Mouse (Mus musculus) left cerebral cortex, postnatal 14 days (tissue): ENCODE results near the gene Olig2. TPM values are rescaled to one million over a fixed set of nuclear protein-coding genes. Genes with fewer than 3 reads are reported as not detected.

ENCODE experiments used
- DNase-seq, 2 experiments: peaks; one replicate each; pipeline ENCODE4 v3.0.0; 2021 to 2022; ENCODE audit warnings: low spot score in 2 of 2, mixed read lengths in 1 of 2
- intact Hi-C: fragments of 180-260 bp; cut with DNase I; formaldehyde crosslinking; loops from one replicate; pipeline ENCODE4 v1.15.1; 2025
- total RNA-seq, 2 experiments: library from RNA; stranded (reverse); gene quantifications; 2 replicates each; pipeline ENCODE4 v1.2.3; 2021

The Olig2 gene
- total RNA-seq, 2 experiments from 2014 or later = 26.2 to 33.7 TPM

DNA sequence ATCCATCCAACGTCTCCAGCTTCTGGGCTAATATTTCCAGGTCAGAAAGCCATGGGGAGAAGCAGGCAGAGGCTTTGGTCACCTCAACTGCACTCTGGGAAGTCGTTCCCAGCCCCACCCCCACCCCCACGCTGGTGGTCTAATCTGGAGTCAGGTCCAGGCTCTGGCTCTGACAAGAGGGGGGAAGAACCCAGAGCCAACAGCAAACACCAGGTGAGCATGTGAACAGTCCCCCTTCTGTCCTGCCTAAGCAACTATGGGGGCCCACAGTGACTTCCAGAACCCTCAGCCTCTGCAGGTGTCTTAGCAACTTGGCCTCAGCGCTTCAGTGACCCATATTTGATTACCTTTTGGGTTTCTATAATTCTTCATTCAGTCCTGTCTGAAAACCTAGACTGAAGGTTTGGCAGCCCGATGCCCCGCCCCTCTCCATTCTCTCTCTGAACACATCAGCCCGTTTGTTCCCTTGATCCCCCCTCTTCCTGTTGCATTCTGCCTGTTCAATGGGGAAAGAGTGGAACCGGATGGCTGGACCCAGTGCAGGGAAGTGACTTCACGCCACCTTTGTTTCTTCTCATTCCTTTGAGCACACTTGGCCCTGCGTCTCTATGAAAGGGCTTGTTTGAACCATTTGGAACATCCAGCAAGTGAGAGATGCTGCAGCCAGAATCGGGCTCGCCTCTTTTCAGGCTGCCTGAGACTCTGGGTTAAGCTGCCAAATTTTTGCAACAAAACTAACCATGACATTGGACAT lies 37.4 kb downstream of the Olig2 start:
- intact Hi-C loops = no loop called here
- DNase-seq = peak; percentile 21 to 54

DNA sequence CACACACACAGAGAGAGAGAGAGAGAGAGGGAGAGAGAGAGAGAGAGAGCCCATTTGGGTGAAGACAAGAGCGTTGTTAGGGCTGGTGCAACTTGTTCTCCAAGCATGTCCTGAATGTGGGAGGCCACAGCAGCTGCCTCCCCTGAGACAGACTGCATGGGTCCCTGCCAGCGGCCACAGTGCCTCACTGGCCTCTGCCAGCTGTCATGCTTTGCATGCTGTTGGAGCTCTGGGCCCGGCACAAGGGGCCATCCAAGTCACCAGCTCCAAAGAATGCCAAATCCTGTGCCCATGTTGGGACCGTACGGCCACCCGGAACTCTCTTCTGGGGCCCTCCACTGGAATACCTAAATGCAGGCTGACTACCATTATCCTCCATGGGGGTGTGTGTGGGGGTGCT lies 40.7 kb downstream of the Olig2 start:
- intact Hi-C loops = no loop called here
- peak; percentile 63 to 81 for DNase-seq

- intact Hi-C loops = no loop called here
- no peak for DNase-seq
These were observed 43.6 kb downstream of the Olig2 start for GRCm38 (mm10) chr16:91268724-91269452.

DNA sequence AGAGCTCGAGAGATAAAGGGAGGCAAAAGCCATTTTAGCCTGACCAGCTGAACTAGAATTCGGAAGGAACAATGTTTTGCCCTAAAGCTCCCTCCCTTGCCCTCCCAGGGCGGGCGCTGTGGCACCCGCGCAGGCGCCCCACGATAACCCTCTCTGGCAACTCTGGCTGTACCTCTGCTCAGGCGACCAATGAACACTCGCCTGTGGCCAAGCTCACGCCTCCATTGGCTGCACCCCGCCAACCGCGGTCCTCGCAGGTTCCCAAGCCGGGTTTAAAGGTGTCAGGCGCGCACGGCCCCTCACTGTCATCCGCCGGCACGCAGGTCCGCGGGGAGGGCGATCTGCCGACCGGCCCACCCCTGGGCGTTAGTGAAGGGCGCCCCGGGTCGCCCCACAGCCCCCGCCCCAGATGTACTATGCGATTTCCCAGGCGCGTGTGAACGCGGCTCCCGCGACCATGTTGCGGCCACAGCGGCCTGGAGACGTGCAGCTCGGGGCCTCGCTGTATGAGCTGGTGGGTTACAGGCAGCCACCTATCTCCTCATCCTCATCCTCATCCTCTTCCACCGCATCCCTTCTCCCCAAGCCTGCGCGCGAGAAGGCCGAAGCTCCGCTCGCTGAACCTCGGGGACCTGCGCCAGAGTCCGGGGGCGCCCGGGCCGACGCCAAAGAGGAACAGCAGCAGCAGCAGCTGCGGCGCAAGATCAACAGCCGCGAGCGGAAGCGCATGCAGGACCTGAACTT lies 44.4 kb downstream of the Olig2 start, which contains the start of gene Olig1:
TSS of gene Olig1 (plus strand) at position 305 of the 744 bp plus-strand sequence.
- peak; percentile 72 to 74 for DNase-seq
- intact Hi-C loops = loop anchor here (2.0 kb wide), 1 partner anchor 37 kb away; no protein-coding TSS in a partner anchor

DNA sequence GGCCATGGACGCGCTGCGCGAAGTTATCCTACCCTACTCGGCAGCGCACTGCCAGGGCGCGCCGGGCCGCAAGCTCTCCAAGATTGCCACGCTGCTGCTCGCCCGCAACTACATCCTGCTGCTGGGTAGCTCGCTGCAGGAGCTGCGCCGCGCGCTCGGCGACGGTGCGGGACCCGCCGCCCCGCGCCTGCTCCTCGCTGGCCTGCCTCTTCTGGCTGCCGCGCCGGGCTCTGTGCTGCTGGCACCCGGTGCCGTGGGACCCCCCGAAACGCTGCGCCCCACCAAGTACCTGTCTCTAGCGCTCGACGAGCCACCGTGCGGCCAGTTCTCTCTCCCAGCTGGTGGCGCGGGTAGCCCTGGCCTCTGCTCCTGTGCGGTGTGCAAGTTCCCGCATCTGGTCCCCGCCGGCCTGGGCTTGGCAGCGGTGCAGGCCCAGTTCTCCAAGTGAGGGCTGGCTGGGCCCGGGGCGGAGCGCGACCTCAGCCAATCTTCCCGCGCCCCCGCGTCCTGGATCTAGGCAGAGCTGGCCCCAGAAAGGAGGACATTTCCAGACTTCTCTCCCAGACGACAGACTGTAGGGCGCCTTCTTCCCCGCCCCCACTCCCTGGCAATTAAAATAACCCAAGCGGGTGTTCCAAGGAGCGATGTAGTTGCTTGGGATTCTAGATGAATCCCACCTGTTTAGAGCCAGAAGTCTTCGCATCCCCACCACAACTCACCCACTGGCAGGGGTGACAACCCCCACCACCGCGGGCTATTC lies 45.1 kb downstream of the Olig2 start:
- DNase-seq = peak; percentile 37 to 40
- intact Hi-C loops = loop anchor here (2.0 kb wide), 1 partner anchor 38 kb away; no protein-coding TSS in a partner anchor

DNA sequence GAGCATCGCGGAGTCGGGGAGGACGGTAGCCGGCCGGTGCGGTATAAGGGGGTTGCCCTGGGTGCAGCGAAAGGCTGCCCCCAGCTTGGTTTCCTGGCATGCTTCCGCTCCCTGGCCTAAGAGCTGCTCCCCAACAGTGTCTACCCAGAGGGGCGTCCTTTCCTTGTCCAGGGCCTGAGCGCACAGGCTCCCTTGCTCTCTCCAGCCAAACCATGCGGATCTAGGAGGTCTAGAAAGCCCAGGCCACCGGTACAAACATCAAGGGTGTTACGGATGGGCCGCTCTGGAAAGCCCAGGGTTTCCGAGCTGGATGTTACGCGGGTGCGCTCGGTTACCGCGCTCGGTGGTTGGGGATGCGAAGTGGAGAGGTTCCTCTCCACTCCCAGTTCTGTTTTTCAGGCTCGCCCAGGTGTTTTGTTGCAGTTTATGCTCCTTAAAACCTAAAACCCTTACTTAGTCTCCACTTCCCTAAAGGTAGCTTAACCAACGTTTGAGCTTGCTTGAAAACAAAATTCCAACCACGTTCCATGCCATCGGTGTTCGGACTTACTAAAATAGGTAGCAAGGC lies 45.8 kb downstream of the Olig2 start:
- intact Hi-C loops = loop anchor here (2.0 kb wide), 1 partner anchor 38 kb away; no protein-coding TSS in a partner anchor
- no peak for DNase-seq

DNA sequence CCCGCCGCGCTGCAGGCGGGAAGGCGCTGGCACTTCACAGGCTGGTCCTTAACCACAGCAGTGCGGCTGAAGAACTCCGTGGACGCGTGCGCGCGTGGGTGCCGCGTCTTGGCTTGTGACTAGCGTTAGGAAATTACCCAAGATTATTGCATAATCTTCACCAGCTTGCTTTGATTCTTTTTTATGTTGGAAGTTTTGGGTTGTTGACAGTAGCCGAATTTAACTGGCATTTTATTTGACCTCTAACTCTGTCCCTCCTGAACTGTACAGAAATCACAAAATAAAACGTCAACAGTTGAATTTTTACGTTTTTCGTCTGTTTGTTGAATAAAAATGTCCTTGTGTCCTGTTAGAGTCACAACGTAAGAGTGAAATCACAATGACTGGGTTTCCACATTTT lies 46.4 kb downstream of the Olig2 start:
- intact Hi-C loops = loop anchor here (2.0 kb wide), 1 partner anchor 39 kb away; no protein-coding TSS in a partner anchor
- peak in 1 of 2 experiments; percentile 21 for DNase-seq

Other genes starting within 250 kb of the Olig2 start
- 100 to 1,000 TPM; 270 to 273 TPM for gene Synj1, start 214.1 kb upstream of the Olig2 start, total RNA-seq
- 10 to 100 TPM; 49.6 to 54.3 TPM for gene Paxbp1, start 180.9 kb upstream of the Olig2 start, total RNA-seq
- gene 4932438H23Rik, start 130.3 kb upstream of the Olig2 start, total RNA-seq = 1 to 10 TPM in 1 of 2 experiments, under 1 TPM in 1; 0.70 to 1.1 TPM
- gene Olig1, start 44.3 kb downstream of the Olig2 start, total RNA-seq = 100 to 1,000 TPM in 1 of 2 experiments, 10 to 100 TPM in 1; 98.8 to 123 TPM
- 10 to 100 TPM; 18.5 to 19.5 TPM for gene Ifnar2, start 147.3 kb downstream of the Olig2 start, total RNA-seq
- gene Gm21970, start 166.3 kb downstream of the Olig2 start, total RNA-seq = not detected
- gene Il10rb, start 180.7 kb downstream of the Olig2 start, total RNA-seq = 1 to 10 TPM; 8.7 to 9.8 TPM